Mouse (Mus musculus) brain, embryonic 18.5 days (tissue): ENCODE data around the gene Sh3d19.
"Not testable (repeated sequence)": the region's sequence is repeated elsewhere in the genome, so short reads cannot be mapped to it uniquely, and the experiment has no call there.

Experiments used
- DNase-seq: peaks from one replicate; pipeline ENCODE4 v3.0.0-alpha.2; 2012; ENCODE audit warnings: low read depth, low spot score

Gene Sh3d19

GRCm38 (mm10) chr3:85980036-85980435, 9.1 kb downstream of the Sh3d19 start:
- no peak for DNase-seq

GRCm38 (mm10) chr3:85981761-85982160, 10.9 kb downstream of the Sh3d19 start:
- DNase-seq, result not testable (repeated sequence)

- DNase-seq, result no peak
Measured at GRCm38 (mm10) chr3:85984537-85984936, 13.6 kb downstream of the Sh3d19 start.

GRCm38 (mm10) chr3:85987225-85987624, 16.3 kb downstream of the Sh3d19 start:
- DNase-seq, result no peak

GRCm38 (mm10) chr3:85991140-85991801, 20.4 kb downstream of the Sh3d19 start:
- DNase-seq, result no peak

- no peak for DNase-seq
Measured at GRCm38 (mm10) chr3:85991802-85992156, 20.9 kb downstream of the Sh3d19 start.

- no peak for DNase-seq
Measured at GRCm38 (mm10) chr3:85993744-85994143, 22.8 kb downstream of the Sh3d19 start.

GRCm38 (mm10) chr3:85994645-85995044, 23.7 kb downstream of the Sh3d19 start:
- no peak for DNase-seq

- DNase-seq, result no peak
Measured at GRCm38 (mm10) chr3:86001271-86001670, 30.4 kb downstream of the Sh3d19 start.

- DNase-seq, result no peak
Measured at GRCm38 (mm10) chr3:86002423-86002822, 31.5 kb downstream of the Sh3d19 start, which contains the start of gene Prss48. TSS of gene Prss48 (minus strand) at chr3:86002491.

- no peak for DNase-seq
Measured at GRCm38 (mm10) chr3:86002940-86003339, 32.0 kb downstream of the Sh3d19 start.

GRCm38 (mm10) chr3:86004751-86005150, 33.8 kb downstream of the Sh3d19 start:
- no peak for DNase-seq

- DNase-seq, result no peak
Measured at GRCm38 (mm10) chr3:86010618-86011017, 39.7 kb downstream of the Sh3d19 start.

GRCm38 (mm10) chr3:86011373-86011772, 40.5 kb downstream of the Sh3d19 start:
- no peak for DNase-seq

- no peak for DNase-seq
Measured at GRCm38 (mm10) chr3:86011833-86012232, 40.9 kb downstream of the Sh3d19 start.

GRCm38 (mm10) chr3:86013837-86014236, 42.9 kb downstream of the Sh3d19 start:
- no peak for DNase-seq

GRCm38 (mm10) chr3:86016965-86017364, 46.1 kb downstream of the Sh3d19 start:
- no peak for DNase-seq

GRCm38 (mm10) chr3:86017484-86017883, 46.6 kb downstream of the Sh3d19 start:
- DNase-seq, result no peak

- no peak for DNase-seq
Measured at GRCm38 (mm10) chr3:86020921-86021650, 50.2 kb downstream of the Sh3d19 start.

- DNase-seq, result no peak
Measured at GRCm38 (mm10) chr3:86021651-86022050, 50.7 kb downstream of the Sh3d19 start.

GRCm38 (mm10) chr3:86024065-86024795, 53.3 kb downstream of the Sh3d19 start:
- DNase-seq, result no peak

GRCm38 (mm10) chr3:86025341-86026137, 54.6 kb downstream of the Sh3d19 start:
- DNase-seq, result no peak
